Mouse (Mus musculus) intestine, embryonic 14.5 days (tissue): ENCODE results near the gene Trf. TPM values are rescaled to one million over a fixed set of nuclear protein-coding genes. Genes with fewer than 3 reads are reported as not detected.

Experiments
- ATAC-seq: fragments of 200-750 bp; cut with Nextera tagmentation; replicated peaks from 2 replicates; pipeline ENCODE4 v1.8.0; 2017; ENCODE audit warnings: low read depth, moderate number of reproducible peaks, moderate TSS enrichment, moderate library complexity; ENCODE audit not compliant: low FRiP score, low TSS enrichment
- DNase-seq: peaks from one replicate; pipeline ENCODE4 v3.0.0-alpha.2; 2018; ENCODE audit warnings: low spot score
- H3K27ac ChIP-seq: fragments of 300-500 bp; sonication (generic); 2 replicates; pipeline ENCODE4 v1.5.1; 2014; ENCODE audit warnings: low read depth, mild to moderate bottlenecking, control low read depth
- H3K27me3 ChIP-seq: fragments of 300-500 bp; sonication (generic); replicated peaks from 2 replicates; pipeline ENCODE4 v1.6.1; 2014; ENCODE audit warnings: low read length, control low read depth; ENCODE audit not compliant: control insufficient read depth, insufficient read depth
- H3K36me3 ChIP-seq: fragments of 300-500 bp; sonication (generic); 2 replicates; pipeline ENCODE4 v1.6.1; 2014; ENCODE audit warnings: low read length, control low read depth; ENCODE audit not compliant: control insufficient read depth, insufficient read depth
- H3K4me1 ChIP-seq: fragments of 300-500 bp; sonication (generic); replicated peaks from 2 replicates; pipeline ENCODE4 v1.6.1; 2014; ENCODE audit warnings: low read length, control low read depth, mixed read lengths; ENCODE audit not compliant: control insufficient read depth, insufficient read depth
- H3K4me2 ChIP-seq: fragments of 300-500 bp; sonication (generic); 2 replicates; pipeline ENCODE4 v1.6.1; 2014; ENCODE audit warnings: low read length
- H3K4me3 ChIP-seq: fragments of 300-500 bp; sonication (generic); 2 replicates; pipeline ENCODE4 v1.5.1; 2014; ENCODE audit warnings: low read depth, low read length, control low read depth, mixed read lengths
- H3K9ac ChIP-seq: fragments of 300-500 bp; sonication (generic); 2 replicates; pipeline ENCODE4 v1.6.1; 2014; ENCODE audit warnings: mild to moderate bottlenecking, low read length
- H3K9me3 ChIP-seq: fragments of 300-500 bp; sonication (generic); 2 replicates; pipeline ENCODE4 v1.6.1; 2016; ENCODE audit warnings: low read length, control low read depth; ENCODE audit not compliant: control insufficient read depth
- WGBS: fragments of 180-500 bp; shearing (Covaris S2); extraction: QIAGEN DNeasy Blood & Tissue Kit; methylation state at CpG from one replicate; pipeline ENCODE4 v1.1.7; 2014; 5-methylcytosine and 5-hydroxymethylcytosine counted together
- polyA plus RNA-seq: library from polyadenylated mRNA; unstranded; fragments of >200 nt; fragmentation: Nextera tagmentation; extraction: Ambion mirVana; gene quantifications from 2 replicates; pipeline ENCODE4 v1.2.1, GENCODE M21; 2014

Gene Trf
- polyA plus RNA-seq, 1 experiment from 2014 or later, result 77.5 TPM

- no peaks in the 10 kb centered on the region for H3K36me3 ChIP-seq
- H3K4me2 ChIP-seq, result peak overlapping the region; percentile 41; the same call in 1 of the 2 replicates
- ATAC-seq (no peak), DNase-seq (no peak)
- no peak overlapping the region for H3K27ac ChIP-seq
- no peak overlapping the region for H3K9ac ChIP-seq
- 78% methylated on average over 15 of the region's 15 CpGs for WGBS
- peaks cover 7% of the 10 kb centered on the region; the same call in 1 of the 2 replicates for H3K4me1 ChIP-seq
- no peaks in the 10 kb centered on the region for H3K27me3 ChIP-seq
- no peaks in the 10 kb centered on the region for H3K9me3 ChIP-seq
- H3K4me3 ChIP-seq, result no peak overlapping the region
Observed at GRCm38 (mm10) chr9:103229037-103229867, 992 bp downstream of the Trf start.

GRCm38 (mm10) chr9:103228370-103229003 lies 1.8 kb downstream of the Trf start:
- Histone ChIP-seq H3K4me1 (peaks cover 7% of the 10 kb centered on the region; the same call in 1 of the 2 replicates), H3K9ac (no peak overlapping the region), H3K27me3 (no peaks in the 10 kb centered on the region), H3K36me3 (no peaks in the 10 kb centered on the region), H3K4me2 (no peak overlapping the region), H3K9me3 (no peaks in the 10 kb centered on the region), H3K4me3 (no peak overlapping the region), H3K27ac (no peak overlapping the region)
- WGBS, result 72% methylated on average over 13 of the region's 13 CpGs
- ATAC-seq, result no peak
- DNase-seq, result no peak

- no peaks in the 10 kb centered on the region for H3K9me3 ChIP-seq
- H3K36me3 ChIP-seq, result no peaks in the 10 kb centered on the region
- WGBS, result 88% methylated on average over 16 of the region's 16 CpGs
- H3K4me2 ChIP-seq, result no peak overlapping the region
- no peaks in the 10 kb centered on the region for H3K27me3 ChIP-seq
- ATAC-seq (no peak), DNase-seq (no peak)
- H3K4me3 ChIP-seq, result no peak overlapping the region
- peaks cover 7% of the 10 kb centered on the region; the same call in 1 of the 2 replicates for H3K4me1 ChIP-seq
- H3K9ac ChIP-seq, result no peak overlapping the region
- H3K27ac ChIP-seq, result no peak overlapping the region
Observed at GRCm38 (mm10) chr9:103227760-103228159, 2.5 kb downstream of the Trf start.

GRCm38 (mm10) chr9:103226806-103227205 lies 3.4 kb downstream of the Trf start:
- Histone ChIP-seq H3K4me1 (peaks cover 7% of the 10 kb centered on the region; the same call in 1 of the 2 replicates), H3K27ac (no peak overlapping the region), H3K9ac (no peak overlapping the region), H3K27me3 (no peaks in the 10 kb centered on the region), H3K36me3 (no peaks in the 10 kb centered on the region), H3K4me3 (no peak overlapping the region), H3K4me2 (no peak overlapping the region), H3K9me3 (no peaks in the 10 kb centered on the region)
- ATAC-seq, result no peak
- no peak for DNase-seq
- 88% methylated on average over 15 of the region's 15 CpGs for WGBS

GRCm38 (mm10) chr9:103225464-103225863 lies 4.8 kb downstream of the Trf start:
- Histone ChIP-seq H3K36me3 (no peaks in the 10 kb centered on the region), H3K9me3 (no peaks in the 10 kb centered on the region), H3K4me2 (no peak overlapping the region), H3K4me1 (peaks cover 4% of the 10 kb centered on the region; the same call in 1 of the 2 replicates), H3K27ac (no peak overlapping the region), H3K27me3 (no peaks in the 10 kb centered on the region), H3K4me3 (no peak overlapping the region), H3K9ac (no peak overlapping the region)
- no peak for DNase-seq
- no peak for ATAC-seq
- WGBS, result 71% methylated on average over 3 of the region's 3 CpGs

GRCm38 (mm10) chr9:103224721-103225120 lies 5.5 kb downstream of the Trf start:
- no peak overlapping the region for H3K9ac ChIP-seq
- H3K27me3 ChIP-seq, result no peaks in the 10 kb centered on the region
- WGBS, result 91% methylated on average over 7 of the region's 7 CpGs
- H3K4me1 ChIP-seq, result no peaks in the 10 kb centered on the region
- no peaks in the 10 kb centered on the region for H3K36me3 ChIP-seq
- H3K9me3 ChIP-seq, result no peaks in the 10 kb centered on the region
- no peak overlapping the region for H3K4me3 ChIP-seq
- no peak overlapping the region for H3K4me2 ChIP-seq
- DNase-seq, result no peak
- H3K27ac ChIP-seq, result no peak overlapping the region
- ATAC-seq, result no peak

- 83% methylated on average over 6 of the region's 6 CpGs for WGBS
- no peaks in the 10 kb centered on the region for H3K9me3 ChIP-seq
Observed at GRCm38 (mm10) chr9:103214281-103214680, 16.0 kb downstream of the Trf start.

GRCm38 (mm10) chr9:103213631-103214030 lies 16.6 kb downstream of the Trf start:
- Histone ChIP-seq H3K4me3 (no peak overlapping the region), H3K36me3 (no peaks in the 10 kb centered on the region), H3K4me1 (no peaks in the 10 kb centered on the region), H3K9ac (no peak overlapping the region), H3K27ac (no peak overlapping the region), H3K4me2 (no peak overlapping the region), H3K27me3 (no peaks in the 10 kb centered on the region), H3K9me3 (no peaks in the 10 kb centered on the region)
- DNase-seq, result no peak
- ATAC-seq, result no peak
- 78% methylated on average over 2 of the region's 2 CpGs for whole genome bisulfite sequencing

More at GRCm38 (mm10) chr9:103214281-103214680, 16.0 kb downstream of the Trf start:
- H3K4me3 ChIP-seq, result no peak overlapping the region
- DNase-seq, result no peak
- ATAC-seq, result no peak
- H3K36me3 ChIP-seq, result no peaks in the 10 kb centered on the region
- no peak overlapping the region for H3K9ac ChIP-seq
- H3K27me3 ChIP-seq, result no peaks in the 10 kb centered on the region
- no peak overlapping the region for H3K4me2 ChIP-seq
- H3K4me1 ChIP-seq, result no peaks in the 10 kb centered on the region
- no peak overlapping the region for H3K27ac ChIP-seq
